Mouse (Mus musculus) 416B (cell line): ENCODE measurements around the gene Cbfa2t2.

Experiments used
- DNase-seq: peaks from one replicate; pipeline ENCODE4 v3.0.0; 2011; ENCODE audit warnings: low read depth

Gene Cbfa2t2

GRCm38 (mm10) chr2:154474251-154475061 is 38.2 kb downstream of the Cbfa2t2 start:
- no peak for DNase-seq

- DNase-seq = no peak
Observed at GRCm38 (mm10) chr2:154475062-154475349, 38.7 kb downstream of the Cbfa2t2 start.

- no peak for DNase-seq
Observed at GRCm38 (mm10) chr2:154475861-154476260, 39.6 kb downstream of the Cbfa2t2 start.

GRCm38 (mm10) chr2:154477028-154477427 is 40.7 kb downstream of the Cbfa2t2 start:
- no peak for DNase-seq

- DNase-seq = no peak
Observed at GRCm38 (mm10) chr2:154491788-154492187, 55.5 kb downstream of the Cbfa2t2 start.

- DNase-seq = peak; percentile 34
Observed at GRCm38 (mm10) chr2:154493559-154493958, 57.3 kb downstream of the Cbfa2t2 start.

GRCm38 (mm10) chr2:154495021-154495420 is 58.7 kb downstream of the Cbfa2t2 start:
- DNase-seq = no peak

GRCm38 (mm10) chr2:154498571-154498970 is 62.3 kb downstream of the Cbfa2t2 start:
- no peak for DNase-seq

GRCm38 (mm10) chr2:154499717-154500247 is 63.5 kb downstream of the Cbfa2t2 start:
- DNase-seq = no peak

GRCm38 (mm10) chr2:154500758-154501157 is 64.5 kb downstream of the Cbfa2t2 start:
- DNase-seq = no peak

GRCm38 (mm10) chr2:154507076-154507475 is 70.8 kb downstream of the Cbfa2t2 start:
- no peak for DNase-seq

GRCm38 (mm10) chr2:154507566-154508283 is 71.4 kb downstream of the Cbfa2t2 start:
- peak; percentile 49 for DNase-seq

- DNase-seq = no peak
Observed at GRCm38 (mm10) chr2:154508450-154508849, 72.2 kb downstream of the Cbfa2t2 start.

- DNase-seq = no peak
Observed at GRCm38 (mm10) chr2:154510141-154510540, 73.9 kb downstream of the Cbfa2t2 start.

- no peak for DNase-seq
Observed at GRCm38 (mm10) chr2:154516944-154517343, 80.7 kb downstream of the Cbfa2t2 start.

- DNase-seq = no peak
Observed at GRCm38 (mm10) chr2:154517424-154517823, 81.1 kb downstream of the Cbfa2t2 start.

- no peak for DNase-seq
Observed at GRCm38 (mm10) chr2:154521449-154521848, 85.2 kb downstream of the Cbfa2t2 start.

- DNase-seq = peak; percentile 75
Observed at GRCm38 (mm10) chr2:154522334-154522733, 86.1 kb downstream of the Cbfa2t2 start.

GRCm38 (mm10) chr2:154525285-154525684 is 89.0 kb downstream of the Cbfa2t2 start:
- DNase-seq = no peak

GRCm38 (mm10) chr2:154526531-154526930 is 90.2 kb downstream of the Cbfa2t2 start:
- no peak for DNase-seq

- DNase-seq = no peak
Observed at GRCm38 (mm10) chr2:154532888-154533287, 96.6 kb downstream of the Cbfa2t2 start.

GRCm38 (mm10) chr2:154534704-154535270 is 98.5 kb downstream of the Cbfa2t2 start:
- DNase-seq = no peak

- no peak for DNase-seq
Observed at GRCm38 (mm10) chr2:154538310-154538709, 102.0 kb downstream of the Cbfa2t2 start.
